13 mouse cellular contexts compared by ENCODE assay signal in the genomic region with DNA sequence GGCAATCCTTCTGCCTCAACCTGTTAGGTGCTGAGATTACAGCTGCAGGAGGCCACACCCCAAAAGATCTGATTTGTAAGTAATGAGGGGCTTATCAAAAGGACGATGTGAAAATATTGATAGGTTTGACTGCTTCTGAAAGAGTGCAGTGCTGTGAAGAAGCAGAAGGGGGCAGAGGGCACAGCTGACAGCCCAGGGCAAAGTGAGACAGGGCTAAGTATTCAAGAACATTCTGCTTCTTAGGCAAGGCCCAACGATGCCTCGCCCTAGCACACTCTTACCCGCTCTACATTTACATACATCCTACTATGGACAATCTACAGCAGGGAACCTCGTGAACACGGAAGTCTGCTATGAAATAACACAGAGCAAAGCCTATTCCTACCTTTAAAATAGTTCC. TPM values are rescaled to one million over a fixed set of nuclear protein-coding genes. Genes with fewer than 3 reads are reported as not detected.
DNase-seq lines count a peak whose midpoint lies in the region; ATAC-seq and TF ChIP-seq lines count a peak whose summit lies in the region.
"Had no signal": no experiment of that assay in that cellular context is flagged by ENCODE, and none has a peak within 500 bp of the region (broad histone marks: within the 10 kb centered on the region; RNA-seq: fewer than 3 reads in every experiment).

No protein-coding gene starts in this region.

- H3K9ac ChIP-seq in kidney, postnatal 0 days (ENCODE audit: low read depth, low read length): no peak overlapping the region
- no peak overlapping the region for H3K9ac ChIP-seq in kidney, embryonic 14.5 days (ENCODE audit: low read depth, low read length)
- H3K9ac ChIP-seq in midbrain, postnatal 0 days (replicated peaks; ENCODE audit: low read length, poor library complexity, severe bottlenecking): no peak overlapping the region
- no peak overlapping the region for H3K9ac ChIP-seq in embryonic facial prominence, embryonic 15.5 days
- H3K9ac ChIP-seq in forebrain, embryonic 14.5 days (ENCODE audit: low read length): no peak overlapping the region
- H3K9ac ChIP-seq in midbrain, embryonic 14.5 days (replicated peaks; ENCODE audit: low read length): no peak overlapping the region
- H3K9ac ChIP-seq: stomach, embryonic 15.5 days had no signal

- ATAC-seq in kidney, postnatal 0 days (replicated peaks; ENCODE audit: low FRiP score, low read depth): no peak
- no peak for ATAC-seq in kidney, embryonic 14.5 days (ENCODE audit: low FRiP score, low TSS enrichment)
- no peak for ATAC-seq in midbrain, postnatal 0 days (ENCODE audit: low FRiP score)
- no peak for ATAC-seq in embryonic facial prominence, embryonic 15.5 days (ENCODE audit: insufficient number of reproducible peaks, low FRiP score, low TSS enrichment, low read depth)
- ATAC-seq in forebrain, embryonic 14.5 days: no peak
- ATAC-seq in midbrain, embryonic 14.5 days (ENCODE audit: low FRiP score, low TSS enrichment): no peak

- peaks cover 24% of the 10 kb centered on the region; the same call in 1 of the 2 replicates for H3K36me3 ChIP-seq in kidney, postnatal 0 days (ENCODE audit: insufficient read depth, low read length)
- H3K36me3 ChIP-seq in kidney, embryonic 14.5 days (ENCODE audit: control insufficient read depth, insufficient read depth, low read length): peaks cover 25% of the 10 kb centered on the region; the same call in 1 of the 2 replicates
- H3K36me3 ChIP-seq in midbrain, postnatal 0 days (ENCODE audit: insufficient read depth, low read length): peaks cover 19% of the 10 kb centered on the region
- H3K36me3 ChIP-seq in midbrain, embryonic 10.5 days: peaks cover 66% of the 10 kb centered on the region
- H3K36me3 ChIP-seq in embryonic facial prominence, embryonic 15.5 days: peaks cover 17% of the 10 kb centered on the region
- peaks cover 50% of the 10 kb centered on the region for H3K36me3 ChIP-seq in forebrain, embryonic 14.5 days (ENCODE audit: control insufficient read depth, insufficient read depth, low read length)
- peaks cover 44% of the 10 kb centered on the region for H3K36me3 ChIP-seq in midbrain, embryonic 14.5 days (ENCODE audit: control insufficient read depth, insufficient read depth, low read length)

- H3K4me2 ChIP-seq in kidney, postnatal 0 days (ENCODE audit: low read length): no peak overlapping the region
- no peak overlapping the region for H3K4me2 ChIP-seq in kidney, embryonic 14.5 days (replicated peaks; ENCODE audit: low read depth, low read length)
- H3K4me2 ChIP-seq in midbrain, postnatal 0 days (ENCODE audit: low read depth, low read length, poor library complexity, severe bottlenecking): no peak overlapping the region
- H3K4me2 ChIP-seq in embryonic facial prominence, embryonic 15.5 days (replicated peaks): no peak overlapping the region
- H3K4me2 ChIP-seq in forebrain, embryonic 14.5 days (ENCODE audit: low read length): no peak overlapping the region
- no peak overlapping the region for H3K4me2 ChIP-seq in midbrain, embryonic 14.5 days (ENCODE audit: low read length)
- H3K4me2 ChIP-seq: stomach, embryonic 15.5 days had no signal

- WGBS in kidney, postnatal 0 days: 89% methylated on average over 6 of the region's 6 CpGs
- WGBS in kidney, embryonic 14.5 days: 95% methylated on average over 6 of the region's 6 CpGs
- 86% methylated on average over 6 of the region's 6 CpGs for WGBS in midbrain, postnatal 0 days
- WGBS in midbrain, embryonic 10.5 days: 93% methylated on average over 6 of the region's 6 CpGs
- 71% methylated on average over 6 of the region's 6 CpGs for WGBS in embryonic facial prominence, embryonic 15.5 days
- WGBS in forebrain, embryonic 14.5 days: 90% methylated on average over 6 of the region's 6 CpGs
- WGBS in midbrain, embryonic 14.5 days: 88% methylated on average over 6 of the region's 6 CpGs

- H3K4me3 ChIP-seq in kidney, postnatal 0 days (replicated peaks; ENCODE audit: low read depth, low read length): no peak overlapping the region
- no peak overlapping the region for H3K4me3 ChIP-seq in kidney, embryonic 14.5 days (ENCODE audit: low read length)
- no peak overlapping the region for H3K4me3 ChIP-seq in midbrain, postnatal 0 days (ENCODE audit: low read depth, low read length)
- H3K4me3 ChIP-seq in midbrain, embryonic 10.5 days: no peak overlapping the region
- H3K4me3 ChIP-seq in embryonic facial prominence, embryonic 15.5 days (replicated peaks): no peak overlapping the region
- H3K4me3 ChIP-seq in forebrain, embryonic 14.5 days (ENCODE audit: low read depth, low read length): no peak overlapping the region
- H3K4me3 ChIP-seq in midbrain, embryonic 14.5 days (replicated peaks; ENCODE audit: low read depth, low read length): no peak overlapping the region
- H3K4me3 ChIP-seq: heart, embryonic 10.5 days; stomach, embryonic 15.5 days had no signal

- no peaks in the 10 kb centered on the region for H3K9me3 ChIP-seq in kidney, postnatal 0 days (replicated peaks; ENCODE audit: low read length)
- no peaks in the 10 kb centered on the region for H3K9me3 ChIP-seq in kidney, embryonic 14.5 days (ENCODE audit: control insufficient read depth, low read length)
- no peaks in the 10 kb centered on the region for H3K9me3 ChIP-seq in midbrain, postnatal 0 days (ENCODE audit: low read length)
- no peaks in the 10 kb centered on the region for H3K9me3 ChIP-seq in midbrain, embryonic 10.5 days (replicated peaks)
- H3K9me3 ChIP-seq in embryonic facial prominence, embryonic 15.5 days (replicated peaks): no peaks in the 10 kb centered on the region
- H3K9me3 ChIP-seq in forebrain, embryonic 14.5 days (replicated peaks; ENCODE audit: control insufficient read depth, low read length): no peaks in the 10 kb centered on the region
- H3K9me3 ChIP-seq in midbrain, embryonic 14.5 days (ENCODE audit: control insufficient read depth, low read length): no peaks in the 10 kb centered on the region
- H3K9me3 ChIP-seq: heart, embryonic 10.5 days; stomach, embryonic 15.5 days had no signal

- no peaks in the 10 kb centered on the region for H3K4me1 ChIP-seq in kidney, postnatal 0 days (replicated peaks; ENCODE audit: insufficient read depth, low read length)
- H3K4me1 ChIP-seq in kidney, embryonic 14.5 days (ENCODE audit: control insufficient read depth, insufficient read depth, low read length): no peaks in the 10 kb centered on the region
- H3K4me1 ChIP-seq in midbrain, postnatal 0 days (ENCODE audit: insufficient read depth, low read length): no peaks in the 10 kb centered on the region
- H3K4me1 ChIP-seq in midbrain, embryonic 10.5 days: no peaks in the 10 kb centered on the region
- H3K4me1 ChIP-seq in embryonic facial prominence, embryonic 15.5 days: no peaks in the 10 kb centered on the region; the same call in 1 of the 2 replicates
- no peaks in the 10 kb centered on the region for H3K4me1 ChIP-seq in forebrain, embryonic 14.5 days (ENCODE audit: control insufficient read depth, insufficient read depth, low read length)
- no peaks in the 10 kb centered on the region for H3K4me1 ChIP-seq in midbrain, embryonic 14.5 days (ENCODE audit: control insufficient read depth, insufficient read depth, low read length)
- H3K4me1 ChIP-seq: heart, embryonic 10.5 days; stomach, embryonic 15.5 days had no signal

- TF ChIP-seq CTCF in kidney, postnatal 0 days (IDR thresholded peaks at IDR 0.05; ENCODE audit: low read depth): peak; percentile 34; the same call in 1 of the 2 replicates
- peak; percentile 28; the same call in 1 of the 2 replicates for TF ChIP-seq CTCF in midbrain, postnatal 0 days (IDR thresholded peaks at IDR 0.05)

- no peak overlapping the region for H3K27ac ChIP-seq in kidney, postnatal 0 days
- H3K27ac ChIP-seq in kidney, embryonic 14.5 days (ENCODE audit: low read depth, low read length): no peak overlapping the region
- H3K27ac ChIP-seq in midbrain, postnatal 0 days (ENCODE audit: low read depth, low read length): no peak overlapping the region
- no peak overlapping the region for H3K27ac ChIP-seq in midbrain, embryonic 10.5 days (replicated peaks)
- peak overlapping the region; percentile 58 for H3K27ac ChIP-seq in embryonic facial prominence, embryonic 15.5 days (replicated peaks)
- no peak overlapping the region for H3K27ac ChIP-seq in forebrain, embryonic 14.5 days (ENCODE audit: low read depth, low read length)
- H3K27ac ChIP-seq in midbrain, embryonic 14.5 days (replicated peaks; ENCODE audit: low read depth, low read length): no peak overlapping the region
- H3K27ac ChIP-seq: heart, embryonic 10.5 days; stomach, embryonic 15.5 days had no signal

- no peak for DNase-seq in kidney, postnatal 0 days (ENCODE audit: low spot score)
- no peak for DNase-seq in midbrain, postnatal 0 days (ENCODE audit: low spot score)
- no peak for DNase-seq in midbrain, embryonic 10.5 days (ENCODE audit: low spot score)
- no peak for DNase-seq in forebrain, embryonic 14.5 days (ENCODE audit: low spot score)
- no peak for DNase-seq in midbrain, embryonic 14.5 days
- DNase-seq: cerebellum, postnatal 14 days had no signal

- H3K27me3 ChIP-seq in kidney, postnatal 0 days (ENCODE audit: insufficient read depth, low read length): no peaks in the 10 kb centered on the region
- H3K27me3 ChIP-seq in kidney, embryonic 14.5 days (ENCODE audit: control insufficient read depth, insufficient read depth, low read length): no peaks in the 10 kb centered on the region
- H3K27me3 ChIP-seq in midbrain, postnatal 0 days (ENCODE audit: insufficient read depth, low read length): no peaks in the 10 kb centered on the region
- H3K27me3 ChIP-seq in midbrain, embryonic 10.5 days (ENCODE audit: low read depth, poor library complexity, severe bottlenecking): no peaks in the 10 kb centered on the region
- no peaks in the 10 kb centered on the region for H3K27me3 ChIP-seq in embryonic facial prominence, embryonic 15.5 days
- H3K27me3 ChIP-seq in forebrain, embryonic 14.5 days (replicated peaks; ENCODE audit: control insufficient read depth, insufficient read depth, low read length): no peaks in the 10 kb centered on the region
- no peaks in the 10 kb centered on the region for H3K27me3 ChIP-seq in midbrain, embryonic 14.5 days (ENCODE audit: control insufficient read depth, insufficient read depth, low read length)
- H3K27me3 ChIP-seq: stomach, embryonic 15.5 days had no signal

RNA-seq across cellular contexts. Expression of a gene that starts 51.2 kb away (rescaled TPM):
- polyA plus RNA-seq in kidney, postnatal 0 days (2015; fragmentation: Nextera tagmentation; extraction: Ambion mirVana): not detected in 2 replicates
- not detected in 2 replicates for polyA plus RNA-seq in kidney, embryonic 14.5 days (2014; fragmentation: Nextera tagmentation; extraction: Ambion mirVana)
- not detected in 2 replicates for total RNA-seq in midbrain, postnatal 0 days (2014; rRNA removed)
- not detected in 2 replicates for polyA plus RNA-seq in midbrain, postnatal 0 days (2015; fragmentation: Nextera tagmentation; extraction: Ambion mirVana)
- not detected in 2 replicates for polyA plus RNA-seq in midbrain, embryonic 10.5 days (2016; fragmentation: Nextera tagmentation; extraction: Ambion mirVana)
- polyA plus RNA-seq in embryonic facial prominence, embryonic 15.5 days (2015; fragmentation: Nextera tagmentation; extraction: Ambion mirVana): not detected in 2 replicates
- polyA plus RNA-seq in forebrain, embryonic 14.5 days (2014; fragmentation: Nextera tagmentation; extraction: Ambion mirVana): not detected in 2 replicates
- polyA plus RNA-seq in midbrain, embryonic 14.5 days (2014; fragmentation: Nextera tagmentation; extraction: Ambion mirVana): not detected in 2 replicates
- total RNA-seq: left cerebral cortex, postnatal 36 days had no signal
- polyA plus RNA-seq: heart, embryonic 10.5 days; hindbrain, embryonic 11.5 days; large intestine, adult 2 months; stomach, embryonic 15.5 days had no signal
